Mouse (Mus musculus) olfactory bulb, adult 2 months (tissue): ENCODE measurements around the gene Bco2. TPM values are rescaled to one million over a fixed set of nuclear protein-coding genes. Genes with fewer than 3 reads are reported as not detected.

Experiments used
- H3K27ac ChIP-seq: fragments of 200-500 bp; 2 replicates; pipeline ENCODE4 v1.5.1; 2012; ENCODE audit warnings: low read depth, low read length; ENCODE audit not compliant: insufficient read depth
- H3K4me1 ChIP-seq: fragments of 200-500 bp; 2 replicates; pipeline ENCODE4 v1.6.1; 2012; ENCODE audit warnings: low read length; ENCODE audit not compliant: control insufficient read depth, insufficient read depth
- H3K4me3 ChIP-seq: fragments of 200-500 bp; 2 replicates; pipeline ENCODE4 v1.5.1; 2012; ENCODE audit warnings: mild to moderate bottlenecking, low read depth, low read length, moderate library complexity; ENCODE audit not compliant: insufficient read depth
- CTCF ChIP-seq: fragments of 200-500 bp; IDR thresholded peaks from 2 replicates; pipeline ENCODE4 v1.5.1; 2012; ENCODE audit warnings: low read depth, mild to moderate bottlenecking, low read length, moderate library complexity; ENCODE audit not compliant: insufficient read depth
- POLR2A ChIP-seq: fragments of 200-500 bp; IDR thresholded peaks from 2 replicates; pipeline ENCODE4 v1.6.1; 2012; ENCODE audit warnings: mild to moderate bottlenecking, low read depth, low read length, moderate library complexity; ENCODE audit not compliant: insufficient read depth
- WGBS: fragments of 180-500 bp; shearing (Covaris S2); methylation state at CpG from one replicate; pipeline ENCODE4 v1.1.7; 2018; 5-methylcytosine and 5-hydroxymethylcytosine counted together
- polyA plus RNA-seq: library from polyadenylated mRNA; stranded (reverse); fragments of >200 nt; gene quantifications from 2 replicates; pipeline ENCODE4 v1.2.4, GENCODE M21; 2012; ENCODE audit warnings: low replicate concordance; ENCODE audit not compliant: missing spikeins, insufficient read depth, insufficient read length

The Bco2 gene
- polyA plus RNA-seq, 1 experiment: not detected

- Histone ChIP-seq H3K27ac (no peak overlapping the region), H3K4me1 (no peaks in the 10 kb centered on the region), H3K4me3 (no peak overlapping the region)
- 85% methylated on average over 9 of the region's 9 CpGs for WGBS
- TF ChIP-seq POLR2A (no peak), CTCF (no peak)
Measured at GRCm38 (mm10) chr9:50542401-50542800, 12.6 kb downstream of the Bco2 start.

GRCm38 (mm10) chr9:50540170-50540569, 14.8 kb downstream of the Bco2 start:
- H3K4me1 ChIP-seq: no peaks in the 10 kb centered on the region
- H3K4me3 ChIP-seq: no peak overlapping the region
- no peak overlapping the region for H3K27ac ChIP-seq
- TF ChIP-seq POLR2A (no peak), CTCF (no peak)
- WGBS: 24% methylated on average over 7 of the region's 7 CpGs

GRCm38 (mm10) chr9:50537295-50537694, 17.7 kb downstream of the Bco2 start:
- Histone ChIP-seq H3K4me3 (no peak overlapping the region), H3K27ac (no peak overlapping the region), H3K4me1 (peaks cover 3% of the 10 kb centered on the region; the same call in 1 of the 2 replicates)
- WGBS: 88% methylated on average over 4 of the region's 4 CpGs
- TF ChIP-seq POLR2A (no peak), CTCF (no peak)

GRCm38 (mm10) chr9:50536603-50537135, 18.3 kb downstream of the Bco2 start:
- TF ChIP-seq CTCF: no peak
- TF ChIP-seq POLR2A: no peak
- Histone ChIP-seq H3K27ac (no peak overlapping the region), H3K4me3 (no peak overlapping the region), H3K4me1 (peaks cover 3% of the 10 kb centered on the region; the same call in 1 of the 2 replicates)
- 89% methylated on average over 7 of the region's 7 CpGs for WGBS

- peaks cover 3% of the 10 kb centered on the region; the same call in 1 of the 2 replicates for H3K4me1 ChIP-seq
- no peak overlapping the region for H3K4me3 ChIP-seq
- no peak for TF ChIP-seq POLR2A
- TF ChIP-seq CTCF: no peak
- 86% methylated on average over 5 of the region's 5 CpGs for WGBS
- H3K27ac ChIP-seq: no peak overlapping the region
Measured at GRCm38 (mm10) chr9:50535930-50536329, 19.1 kb downstream of the Bco2 start.

- H3K4me1 ChIP-seq: peaks cover 3% of the 10 kb centered on the region; the same call in 1 of the 2 replicates
- WGBS: 65% methylated on average over 3 of the region's 3 CpGs
- no peak overlapping the region for H3K4me3 ChIP-seq
- TF ChIP-seq POLR2A: no peak
- no peak for TF ChIP-seq CTCF
- no peak overlapping the region for H3K27ac ChIP-seq
Measured at GRCm38 (mm10) chr9:50533791-50534190, 21.2 kb downstream of the Bco2 start.

GRCm38 (mm10) chr9:50533328-50533727, 21.7 kb downstream of the Bco2 start:
- H3K4me3 ChIP-seq: no peak overlapping the region
- 59% methylated on average over 11 of the region's 11 CpGs for WGBS
- TF ChIP-seq POLR2A: no peak
- no peak for TF ChIP-seq CTCF
- peaks cover 3% of the 10 kb centered on the region; the same call in 1 of the 2 replicates for H3K4me1 ChIP-seq
- no peak overlapping the region for H3K27ac ChIP-seq

GRCm38 (mm10) chr9:50530890-50531289, 24.1 kb downstream of the Bco2 start:
- Histone ChIP-seq H3K4me3 (no peak overlapping the region), H3K27ac (no peak overlapping the region), H3K4me1 (peaks cover 3% of the 10 kb centered on the region; the same call in 1 of the 2 replicates)
- WGBS: 13% methylated on average over 2 of the region's 2 CpGs
- TF ChIP-seq POLR2A: no peak
- TF ChIP-seq CTCF: no peak

- TF ChIP-seq POLR2A: peak; percentile 97
- peak; percentile 79 for TF ChIP-seq CTCF
- Histone ChIP-seq H3K4me1 (peaks cover 3% of the 10 kb centered on the region; the same call in 1 of the 2 replicates), H3K4me3 (peak within 1 kb of the TSS; percentile 67), H3K27ac (peak within 1 kb of the TSS; percentile 61)
- under 1% methylated on average over 54 of the region's 54 CpGs for WGBS
Measured at GRCm38 (mm10) chr9:50528293-50528892, 26.6 kb downstream of the Bco2 start, which contains the start of gene Pts. Gene Pts, minus strand, starts transcription at chr9:50528724.
